Mouse (Mus musculus) midbrain, embryonic 14.5 days (tissue): ENCODE measurements around the gene Gm10959. TPM values are rescaled to one million over a fixed set of nuclear protein-coding genes. Genes with fewer than 3 reads are reported as not detected.

Experiments used
- ATAC-seq: fragments of 200-750 bp; cut with Nextera tagmentation; 2 replicates; pipeline ENCODE4 v1.8.0; 2017; ENCODE audit warnings: moderate number of reproducible peaks, moderate library complexity; ENCODE audit not compliant: low FRiP score, low TSS enrichment
- DNase-seq: peaks from one replicate; pipeline ENCODE4 v3.0.0-alpha.2; 2015
- H3K27ac ChIP-seq: fragments of 300-500 bp; sonication (generic); replicated peaks from 2 replicates; pipeline ENCODE4 v1.5.1; 2014; ENCODE audit warnings: mild to moderate bottlenecking, low read depth, low read length, moderate library complexity
- H3K27me3 ChIP-seq: fragments of 300-500 bp; sonication (generic); 2 replicates; pipeline ENCODE4 v1.6.1; 2014; ENCODE audit warnings: low read length, control low read depth, mixed read lengths; ENCODE audit not compliant: control insufficient read depth, insufficient read depth
- H3K36me3 ChIP-seq: fragments of 300-500 bp; sonication (generic); 2 replicates; pipeline ENCODE4 v1.6.1; 2014; ENCODE audit warnings: low read length, control low read depth; ENCODE audit not compliant: control insufficient read depth, insufficient read depth
- H3K4me1 ChIP-seq: fragments of 300-500 bp; sonication (generic); 2 replicates; pipeline ENCODE4 v1.6.1; 2014; ENCODE audit warnings: mild to moderate bottlenecking, antibody characterized with exemption, low read length, control low read depth; ENCODE audit not compliant: control insufficient read depth, insufficient read depth
- H3K4me2 ChIP-seq: fragments of 300-500 bp; sonication (generic); 2 replicates; pipeline ENCODE4 v1.6.1; 2014; ENCODE audit warnings: mild to moderate bottlenecking, low read length, moderate library complexity
- H3K4me3 ChIP-seq: fragments of 300-500 bp; sonication (generic); replicated peaks from 2 replicates; pipeline ENCODE4 v1.5.1; 2014; ENCODE audit warnings: low read depth, low read length
- H3K9ac ChIP-seq: fragments of 300-500 bp; sonication (generic); replicated peaks from 2 replicates; pipeline ENCODE4 v1.6.1; 2014; ENCODE audit warnings: mild to moderate bottlenecking, low read length, moderate library complexity
- H3K9me3 ChIP-seq: fragments of 300-500 bp; sonication (generic); 2 replicates; pipeline ENCODE4 v1.6.1; 2016; ENCODE audit warnings: low read length, control low read depth, mixed read lengths; ENCODE audit not compliant: control insufficient read depth
- WGBS: fragments of 180-500 bp; shearing (Covaris S2); extraction: QIAGEN DNeasy Blood & Tissue Kit; methylation state at CpG from one replicate; pipeline ENCODE4 v1.1.7; 2014; 5-methylcytosine and 5-hydroxymethylcytosine counted together
- polyA plus RNA-seq: library from polyadenylated mRNA; unstranded; fragments of >200 nt; fragmentation: Nextera tagmentation; extraction: Ambion mirVana; gene quantifications from 2 replicates; pipeline ENCODE4 v1.2.1, GENCODE M21; 2014

The Gm10959 gene
- polyA plus RNA-seq, 1 experiment from 2014 or later = not detected

GRCm38 (mm10) chr3:122876870-122877269 is 42.3 kb downstream of the Gm10959 start:
- DNase-seq (no peak), ATAC-seq (no peak)
- no peaks in the 10 kb centered on the region for H3K4me1 ChIP-seq
- H3K27ac ChIP-seq = no peak overlapping the region
- H3K9ac ChIP-seq = no peak overlapping the region
- no peaks in the 10 kb centered on the region for H3K9me3 ChIP-seq
- H3K36me3 ChIP-seq = no peaks in the 10 kb centered on the region
- 79% methylated on average over 2 of the region's 2 CpGs for WGBS
- H3K27me3 ChIP-seq = no peaks in the 10 kb centered on the region
- H3K4me2 ChIP-seq = no peak overlapping the region
- no peak overlapping the region for H3K4me3 ChIP-seq

- ATAC-seq = no peak
- no peak for DNase-seq
- WGBS = 89% methylated on average over 1 of the region's 1 CpGs
- H3K4me1 ChIP-seq = no peaks in the 10 kb centered on the region
- H3K27me3 ChIP-seq = no peaks in the 10 kb centered on the region
- no peak overlapping the region for H3K4me3 ChIP-seq
- no peak overlapping the region for H3K9ac ChIP-seq
- H3K27ac ChIP-seq = no peak overlapping the region
- H3K36me3 ChIP-seq = no peaks in the 10 kb centered on the region
- no peaks in the 10 kb centered on the region for H3K9me3 ChIP-seq
- no peak overlapping the region for H3K4me2 ChIP-seq
These were observed 47.6 kb downstream of the Gm10959 start for GRCm38 (mm10) chr3:122871596-122871995.

- H3K9me3 ChIP-seq = no peaks in the 10 kb centered on the region
- DNase-seq = no peak
- H3K27me3 ChIP-seq = no peaks in the 10 kb centered on the region
- 100% methylated on average over 1 of the region's 1 CpGs for whole genome bisulfite sequencing
- no peaks in the 10 kb centered on the region for H3K4me1 ChIP-seq
- H3K4me3 ChIP-seq = no peak overlapping the region
- no peaks in the 10 kb centered on the region for H3K36me3 ChIP-seq
- no peak for ATAC-seq
- no peak overlapping the region for H3K9ac ChIP-seq
- H3K4me2 ChIP-seq = no peak overlapping the region
- no peak overlapping the region for H3K27ac ChIP-seq
These were observed 50.9 kb downstream of the Gm10959 start for GRCm38 (mm10) chr3:122868270-122868669.

GRCm38 (mm10) chr3:122865092-122865491 is 54.1 kb downstream of the Gm10959 start:
- ATAC-seq (no peak), DNase-seq (no peak)
- 84% methylated on average over 4 of the region's 4 CpGs for WGBS
- Histone ChIP-seq H3K27ac (no peak overlapping the region), H3K27me3 (no peaks in the 10 kb centered on the region), H3K4me3 (no peak overlapping the region), H3K9me3 (no peaks in the 10 kb centered on the region), H3K4me2 (no peak overlapping the region), H3K4me1 (no peaks in the 10 kb centered on the region), H3K9ac (no peak overlapping the region), H3K36me3 (no peaks in the 10 kb centered on the region)

Other genes starting within 250 kb of the Gm10959 start
- 2.3 and 3.4 TPM in 2 replicates for gene Pde5a, start 190.4 kb downstream of the Gm10959 start, polyA plus RNA-seq
- not detected in 2 replicates for gene Fabp2, start 24.3 kb downstream of the Gm10959 start, polyA plus RNA-seq
- 76.3 and 86.9 TPM in 2 replicates for gene 1810037I17Rik, start 4.8 kb upstream of the Gm10959 start, polyA plus RNA-seq
- gene Usp53, start 65.2 kb upstream of the Gm10959 start, polyA plus RNA-seq = 8.1 and 10.7 TPM in 2 replicates
- gene Myoz2, start 115.7 kb upstream of the Gm10959 start, polyA plus RNA-seq = not detected in 2 replicates